Comparison of ENCODE assay signal across 16 mouse cellular contexts in genomic region chr9:88296321-88296720, GRCm38 (mm10). TPM values are rescaled to one million over a fixed set of nuclear protein-coding genes. Genes with fewer than 3 reads are reported as not detected.
DNase-seq lines count a peak whose midpoint lies in the region; ATAC-seq lines count a peak whose summit lies in the region.
"Had no signal": no experiment of that assay in that cellular context is flagged by ENCODE, and none has a peak within 500 bp of the region (broad histone marks: within the 10 kb centered on the region; RNA-seq: fewer than 3 reads in every experiment).

No protein-coding gene starts in this region.

- no peak for ATAC-seq in heart, embryonic 12.5 days (ENCODE audit: insufficient number of reproducible peaks, low FRiP score)
- no peak for ATAC-seq in megakaryocyte-erythroid progenitor cell, adult 5-6 weeks (replicated peaks; ENCODE audit: low FRiP score, low TSS enrichment, poor library complexity, severe bottlenecking)
- ATAC-seq: intestine, postnatal 0 days; Patski had no signal

- H3K27me3 ChIP-seq in heart, embryonic 12.5 days (replicated peaks), result no peaks in the 10 kb centered on the region
- H3K27me3 ChIP-seq: embryonic facial prominence, embryonic 12.5 days; hindbrain, embryonic 15.5 days; limb, embryonic 12.5 days; liver, embryonic 13.5 days; Patski; stomach, embryonic 15.5 days had no signal

- H3K27ac ChIP-seq in heart, embryonic 12.5 days (ENCODE audit: poor library complexity, severe bottlenecking), result no peak overlapping the region
- H3K27ac ChIP-seq: embryonic facial prominence, embryonic 12.5 days; hindbrain, embryonic 15.5 days; limb, embryonic 12.5 days; liver, embryonic 13.5 days; stomach, embryonic 15.5 days had no signal

- H3K9me3 ChIP-seq in heart, embryonic 12.5 days (replicated peaks), result no peaks in the 10 kb centered on the region
- H3K9me3 ChIP-seq: embryonic facial prominence, embryonic 12.5 days; hindbrain, embryonic 15.5 days; limb, embryonic 12.5 days; liver, embryonic 13.5 days; stomach, embryonic 15.5 days had no signal

- WGBS in heart, embryonic 12.5 days, result 59% methylated on average over 5 of the region's 5 CpGs

- no peak overlapping the region for H3K9ac ChIP-seq in heart, embryonic 12.5 days
- H3K9ac ChIP-seq: embryonic facial prominence, embryonic 12.5 days; hindbrain, embryonic 15.5 days; limb, embryonic 12.5 days; liver, embryonic 13.5 days; stomach, embryonic 15.5 days had no signal

- no peaks in the 10 kb centered on the region for H3K4me1 ChIP-seq in heart, embryonic 12.5 days (replicated peaks)
- H3K4me1 ChIP-seq: embryonic facial prominence, embryonic 12.5 days; hindbrain, embryonic 15.5 days; limb, embryonic 12.5 days; liver, embryonic 13.5 days; stomach, embryonic 15.5 days had no signal

- H3K4me3 ChIP-seq in heart, embryonic 12.5 days, result no peak overlapping the region
- H3K4me3 ChIP-seq: embryonic facial prominence, embryonic 12.5 days; hindbrain, embryonic 15.5 days; limb, embryonic 12.5 days; liver, embryonic 13.5 days; stomach, embryonic 15.5 days had no signal

- H3K4me2 ChIP-seq in heart, embryonic 12.5 days, result no peak overlapping the region
- H3K4me2 ChIP-seq: embryonic facial prominence, embryonic 12.5 days; hindbrain, embryonic 15.5 days; limb, embryonic 12.5 days; liver, embryonic 13.5 days; stomach, embryonic 15.5 days had no signal

- peak; percentile 37 for DNase-seq in adrenal gland, adult 2 months
- DNase-seq in adrenal gland, postnatal 10 days, result no peak
- peak; percentile 92 for DNase-seq in heart, adult 11 months
- DNase-seq in kidney, postnatal 14 days, result peak; percentile 5
- no peak for DNase-seq in kidney, adult 11 months
- peak; percentile 5 for DNase-seq in brain, adult 2 months (ENCODE audit: low read depth, low spot score)
- DNase-seq: cerebellum, adult 11 months; liver, embryonic 13.5 days had no signal

- H3K36me3 ChIP-seq in heart, embryonic 12.5 days, result no peaks in the 10 kb centered on the region
- H3K36me3 ChIP-seq: embryonic facial prominence, embryonic 12.5 days; hindbrain, embryonic 15.5 days; limb, embryonic 12.5 days; liver, embryonic 13.5 days; stomach, embryonic 15.5 days had no signal

RNA-seq across cellular contexts. Expression of gene Nt5e, which starts 30.7 kb away (rescaled TPM):
- total RNA-seq in adrenal gland, adult 2 months (2021), result 10 to 100 TPM; 11.1 to 13.6 TPM
- 1.6 and 4.1 TPM in 2 replicates for polyA plus RNA-seq in adrenal gland, adult 2 months (2012; rRNA removed)
- total RNA-seq in adrenal gland, postnatal 10 days (2021), result 10 to 100 TPM; 15.0 to 21.8 TPM
- polyA plus RNA-seq in heart, embryonic 12.5 days (2016; fragmentation: Nextera tagmentation; extraction: Ambion mirVana), result 5.4 and 5.8 TPM in 2 replicates
- 0.83 and 1.5 TPM in 2 replicates for total RNA-seq in megakaryocyte-erythroid progenitor cell, adult 5-6 weeks (2014; fragmentation: Nextera tagmentation)
- 0.47 TPM in 1 of 2 replicates, not detected in the other for total RNA-seq in megakaryocyte-erythroid progenitor cell, adult 5-6 weeks (2017)

Comparison
In these comparisons a context has a peak if more than half of its experiments do, and no peak if none do; other contexts are left out.
1. DNase-seq: peak in adrenal gland, adult 2 months (single experiment), heart, adult 11 months (single experiment), kidney, postnatal 14 days (single experiment) and brain, adult 2 months (single experiment); none in adrenal gland, postnatal 10 days (single experiment) and kidney, adult 11 months (single experiment).
2. RNA of gene Nt5e, which starts 30.7 kb away (total RNA-seq): 15.0 to 21.8 TPM in adrenal gland, postnatal 10 days and 11.1 to 13.6 TPM in adrenal gland, adult 2 months; 0.47 to 1.5 TPM in megakaryocyte-erythroid progenitor cell, adult 5-6 weeks; every median in the first group is over 4 times any median in the second.